Mouse (Mus musculus): ENCODE data around the gene Sipa1l1.

The Sipa1l1 gene

DNA sequence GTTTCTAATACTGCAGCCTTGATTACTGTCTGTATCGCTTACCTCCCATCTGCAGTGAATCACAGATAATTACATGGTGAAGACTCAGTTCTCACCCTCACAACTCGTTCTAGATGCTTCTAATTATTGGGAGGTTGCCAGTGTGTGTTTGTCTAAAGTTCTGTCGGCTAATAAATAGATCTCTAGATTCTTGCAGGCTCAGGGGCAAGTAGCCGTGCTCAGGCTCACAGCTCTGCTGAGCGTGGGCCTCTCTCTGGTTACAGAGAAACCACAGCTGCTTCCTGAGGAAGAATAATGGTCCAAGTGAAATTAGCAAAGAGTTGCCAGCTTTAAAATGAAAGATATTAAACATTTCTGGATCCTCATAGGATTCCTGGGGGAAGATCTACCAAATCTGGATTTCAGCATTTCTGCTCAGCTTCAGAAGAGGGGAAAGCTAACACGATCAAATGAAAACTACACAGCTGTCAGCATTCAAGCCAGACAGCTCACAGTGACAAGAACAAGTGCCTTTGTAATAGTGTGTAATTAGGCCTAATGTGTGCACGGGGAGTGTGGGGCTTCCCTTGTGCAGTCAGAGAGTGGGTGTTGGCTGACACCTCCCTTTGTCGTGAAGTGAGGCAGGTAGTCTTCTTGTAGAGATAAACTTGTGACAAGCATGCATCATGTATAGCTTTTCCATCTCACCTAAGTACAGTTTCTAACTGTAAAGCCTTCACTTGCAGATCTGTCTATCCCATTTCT, 225.2 kb downstream of the Sipa1l1 start:
- DNase-seq, result no peak

GRCm38 (mm10) chr12:82395194-82395593, 226.1 kb downstream of the Sipa1l1 start:
- no peak for DNase-seq

DNA sequence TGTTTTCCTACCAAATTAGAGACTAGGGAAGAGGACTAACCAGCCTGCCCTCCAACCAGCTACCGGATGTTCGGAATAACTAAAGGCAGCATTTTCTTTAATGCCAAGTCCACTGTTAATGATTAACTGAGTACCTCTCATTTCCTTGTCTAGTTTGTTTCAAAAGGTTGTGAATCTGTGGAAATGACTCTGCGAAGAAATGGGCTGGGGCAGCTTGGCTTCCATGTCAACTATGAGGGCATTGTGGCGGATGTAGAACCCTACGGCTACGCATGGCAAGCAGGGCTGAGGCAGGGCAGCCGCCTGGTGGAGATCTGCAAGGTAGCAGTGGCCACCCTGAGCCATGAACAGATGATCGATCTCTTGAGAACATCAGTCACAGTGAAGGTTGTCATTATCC, 228.1 kb downstream of the Sipa1l1 start:
- no peak for DNase-seq

DNA sequence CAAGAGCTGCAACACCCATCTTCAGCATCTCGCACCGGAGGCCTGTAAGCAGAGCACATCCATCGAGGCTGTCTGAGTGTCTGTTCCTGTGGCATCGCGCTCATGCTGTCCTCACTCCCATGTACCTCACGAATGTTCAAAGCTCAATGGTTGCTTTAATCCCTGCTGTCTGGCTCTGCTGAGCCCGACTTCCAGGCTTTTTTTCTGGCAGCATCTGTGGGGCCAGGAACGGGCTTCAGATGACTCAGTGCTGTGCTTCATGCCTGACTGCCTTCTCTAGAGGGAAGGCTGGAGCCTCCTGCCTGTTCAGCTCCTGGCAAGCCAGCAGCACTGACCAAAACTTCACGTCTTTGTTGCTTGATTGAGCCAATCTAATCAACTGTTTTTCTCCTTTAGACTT, 228.6 kb downstream of the Sipa1l1 start:
- no peak for DNase-seq

GRCm38 (mm10) chr12:82398926-82399325, 229.8 kb downstream of the Sipa1l1 start:
- no peak for DNase-seq

DNA sequence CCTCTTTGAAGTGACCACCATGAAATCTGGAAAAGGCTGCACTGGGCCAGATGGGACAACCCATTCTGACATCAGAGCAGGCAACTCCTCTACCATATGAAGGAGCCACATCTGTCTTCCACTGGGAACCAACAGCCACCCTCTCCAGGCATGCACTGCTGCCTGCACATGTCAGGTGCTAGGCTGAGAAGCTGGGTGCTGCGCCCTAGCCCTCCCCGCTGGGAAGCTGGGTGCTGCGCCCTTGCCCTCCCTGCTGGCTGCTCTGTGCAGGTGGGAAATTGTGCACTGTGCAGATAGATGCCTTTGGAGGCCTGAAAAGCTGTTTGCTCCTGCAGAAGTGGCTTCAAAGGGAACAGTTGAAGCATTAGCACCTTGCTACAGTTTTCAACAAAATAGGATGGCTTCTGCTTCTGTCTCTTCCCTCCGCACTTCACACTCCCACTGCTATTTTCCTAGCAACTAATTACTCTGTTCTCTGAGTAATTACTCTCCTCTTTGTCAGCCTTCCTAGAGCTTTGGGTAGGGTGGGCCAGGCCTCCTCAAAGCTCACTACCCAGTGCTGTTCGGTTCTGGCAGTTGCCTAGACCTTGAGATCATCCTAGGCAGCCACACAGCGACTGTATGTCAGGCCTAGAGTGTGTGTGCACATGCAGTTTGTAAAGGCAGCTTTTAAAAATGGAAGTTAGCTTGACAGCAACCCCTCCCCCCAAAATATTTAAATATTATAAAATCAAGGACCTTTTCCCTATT, 231.0 kb downstream of the Sipa1l1 start:
- DNase-seq, result no peak

DNA sequence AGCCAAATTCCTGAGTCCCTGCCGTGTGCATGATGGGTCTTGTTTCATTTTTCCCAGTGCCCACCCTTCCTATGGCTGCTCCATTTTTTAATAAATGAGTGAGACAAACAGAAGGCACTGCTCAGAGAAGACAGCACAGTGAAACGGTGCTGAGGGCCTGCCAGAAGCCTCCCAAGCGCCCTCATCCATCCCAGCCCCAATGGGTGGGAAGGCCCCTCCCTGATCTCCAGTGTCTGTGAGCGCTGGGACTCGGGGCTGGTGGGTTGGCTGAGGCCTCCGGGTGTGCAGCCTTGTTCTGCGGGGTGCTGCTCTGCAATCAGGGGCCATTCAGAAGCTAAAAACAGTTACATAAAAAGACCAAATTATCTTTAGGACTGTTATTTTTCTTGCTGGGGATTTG, 231.7 kb downstream of the Sipa1l1 start:
- no peak for DNase-seq

DNA sequence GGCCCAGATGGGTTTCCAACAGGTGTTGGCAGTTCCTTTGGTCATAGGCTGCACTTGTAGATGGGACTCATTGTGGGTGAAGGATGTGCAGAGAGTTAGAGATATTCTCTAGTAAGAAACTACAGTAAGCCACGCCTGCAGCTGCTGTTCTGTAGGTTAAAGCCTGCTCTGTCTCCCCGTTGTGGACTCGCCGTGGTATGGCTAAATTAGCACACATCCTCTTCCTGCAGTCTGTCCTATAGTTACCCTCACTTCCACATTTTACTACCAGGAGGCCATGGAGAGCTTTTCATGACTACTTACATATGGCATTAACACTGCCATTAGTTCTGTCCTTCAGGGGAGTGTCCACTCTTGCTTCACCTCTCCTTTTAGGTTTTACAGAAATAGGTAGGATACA, 232.3 kb downstream of the Sipa1l1 start:
- DNase-seq, result no peak

- no peak for DNase-seq
These were observed 233.5 kb downstream of the Sipa1l1 start for GRCm38 (mm10) chr12:82402635-82403034.

DNA sequence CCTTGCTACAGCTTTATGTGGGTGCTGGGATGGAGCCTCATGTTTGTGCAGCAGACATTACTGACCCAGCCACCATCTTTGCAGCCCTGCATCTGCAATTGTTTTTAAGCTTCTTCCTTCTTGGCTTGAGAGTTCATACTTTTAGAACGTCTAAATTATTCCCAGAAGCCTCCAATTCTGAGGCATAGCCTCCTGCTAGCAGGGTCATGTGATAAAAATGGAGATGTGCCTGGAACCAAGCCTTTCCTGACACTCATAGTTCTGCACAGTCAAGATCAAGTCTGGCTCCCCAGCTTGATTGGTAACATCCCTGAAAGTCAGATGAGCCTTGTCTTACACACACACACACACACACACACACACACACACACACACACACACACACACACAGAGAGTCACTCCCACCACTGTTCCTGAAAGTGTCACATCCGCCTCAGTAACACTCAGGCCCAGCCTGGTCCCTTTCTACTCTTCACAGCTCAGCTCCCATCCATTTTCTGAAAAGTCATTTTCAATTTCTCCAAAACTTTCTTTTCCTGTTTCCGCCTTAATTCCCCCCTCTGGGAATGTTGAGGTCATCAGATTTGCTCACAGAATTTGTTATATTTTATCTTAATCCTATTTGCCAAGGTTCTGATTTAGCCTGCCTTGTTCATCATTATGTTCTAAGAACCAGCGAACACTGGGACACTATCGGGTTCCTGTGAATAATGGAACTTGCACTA, 238.6 kb downstream of the Sipa1l1 start:
- DNase-seq, result no peak

- DNase-seq, result no peak
These were observed 239.4 kb downstream of the Sipa1l1 start for GRCm38 (mm10) chr12:82408486-82408885.

- DNase-seq, result no peak
These were observed 240.8 kb downstream of the Sipa1l1 start for GRCm38 (mm10) chr12:82409686-82410472.

DNA sequence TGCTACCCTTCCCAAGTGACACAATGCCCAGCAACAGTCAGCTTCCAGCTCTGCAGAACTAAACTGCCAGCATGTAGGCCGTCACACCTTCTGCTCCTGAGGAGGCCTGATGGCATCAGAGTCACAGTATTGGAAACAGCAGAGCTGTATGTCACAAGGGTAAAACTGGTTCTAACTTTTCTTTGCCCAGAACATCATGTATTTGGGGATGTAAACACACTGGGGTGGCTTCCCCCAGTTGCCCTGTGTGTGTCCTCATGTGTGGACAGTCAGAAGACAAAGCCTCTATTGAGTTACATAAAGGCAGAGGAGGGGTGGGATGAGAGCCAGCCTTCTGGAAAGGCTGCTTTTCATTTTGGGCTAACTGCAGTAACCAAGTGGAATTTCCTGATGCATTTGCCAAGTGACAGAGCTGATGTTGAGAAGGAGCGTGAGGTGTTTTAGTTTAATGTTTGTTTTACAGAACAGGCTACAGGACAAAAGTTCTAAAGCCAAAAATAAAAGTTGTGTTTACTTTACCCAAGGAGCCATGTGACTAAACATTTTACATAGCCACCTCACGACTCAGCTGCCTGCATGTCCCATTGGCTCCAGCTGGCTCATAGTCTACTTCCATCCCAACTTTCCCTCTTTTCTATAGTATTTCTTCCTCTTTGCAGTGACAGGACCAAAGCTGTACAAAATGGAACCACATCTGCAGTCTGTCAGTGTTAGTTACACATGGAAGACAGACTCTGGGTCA, 243.3 kb downstream of the Sipa1l1 start:
- DNase-seq, result no peak

- DNase-seq, result no peak
These were observed 246.7 kb downstream of the Sipa1l1 start for GRCm38 (mm10) chr12:82415690-82416364.

DNA sequence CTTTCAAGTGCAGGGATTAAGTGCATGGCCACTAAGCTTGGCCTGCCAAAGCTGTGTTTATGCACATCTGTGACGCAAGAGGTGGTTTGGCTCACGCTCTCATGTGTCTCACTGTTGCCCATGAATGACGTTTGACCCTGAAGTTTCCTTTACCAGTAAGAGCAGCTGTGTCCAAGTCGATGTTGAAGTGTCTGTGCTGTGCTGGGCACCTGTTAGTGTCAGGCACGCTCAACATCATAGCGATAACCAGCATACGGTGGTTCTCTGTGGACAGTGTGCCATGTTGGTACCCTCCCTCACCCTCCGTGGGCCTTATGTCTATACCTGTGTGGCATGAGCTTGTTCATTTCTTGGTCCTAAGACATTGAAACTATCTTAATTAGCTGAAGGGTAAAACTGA, 249.9 kb downstream of the Sipa1l1 start:
- DNase-seq, result no peak

GRCm38 (mm10) chr12:82424783-82425182, 255.7 kb downstream of the Sipa1l1 start:
- no peak for DNase-seq

GRCm38 (mm10) chr12:82425853-82426252, 256.7 kb downstream of the Sipa1l1 start:
- no peak for DNase-seq

GRCm38 (mm10) chr12:82427416-82427815, 258.3 kb downstream of the Sipa1l1 start:
- DNase-seq, result no peak

- DNase-seq, result no peak
These were observed 259.3 kb downstream of the Sipa1l1 start for GRCm38 (mm10) chr12:82428466-82428865.

- DNase-seq, result no peak
These were observed 264.2 kb downstream of the Sipa1l1 start for GRCm38 (mm10) chr12:82433311-82433710.

- no peak for DNase-seq
These were observed 265.5 kb downstream of the Sipa1l1 start for GRCm38 (mm10) chr12:82434591-82434990.

DNA sequence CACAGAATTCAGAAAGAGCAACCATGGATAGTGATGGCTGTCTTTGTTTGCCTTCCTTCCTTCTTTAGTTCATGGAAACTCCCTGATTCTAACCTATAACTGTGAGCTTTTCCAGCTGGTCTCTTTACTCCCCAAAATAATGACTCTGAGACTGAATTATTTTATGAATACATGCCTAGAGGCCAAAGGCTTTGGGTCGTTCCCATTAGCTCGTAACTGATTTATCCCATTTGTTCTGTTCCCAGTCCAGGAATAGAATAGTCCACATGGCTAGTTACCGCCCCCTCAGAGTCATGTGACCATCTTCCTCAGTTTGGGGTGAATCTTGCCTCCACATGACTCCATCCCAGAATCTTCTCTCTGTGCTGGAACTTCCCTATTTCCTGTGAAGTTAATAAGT, 272.4 kb downstream of the Sipa1l1 start:
- no peak for DNase-seq

Measured in spleen, adult 18-20 months (tissue).